In the genomic region with DNA sequence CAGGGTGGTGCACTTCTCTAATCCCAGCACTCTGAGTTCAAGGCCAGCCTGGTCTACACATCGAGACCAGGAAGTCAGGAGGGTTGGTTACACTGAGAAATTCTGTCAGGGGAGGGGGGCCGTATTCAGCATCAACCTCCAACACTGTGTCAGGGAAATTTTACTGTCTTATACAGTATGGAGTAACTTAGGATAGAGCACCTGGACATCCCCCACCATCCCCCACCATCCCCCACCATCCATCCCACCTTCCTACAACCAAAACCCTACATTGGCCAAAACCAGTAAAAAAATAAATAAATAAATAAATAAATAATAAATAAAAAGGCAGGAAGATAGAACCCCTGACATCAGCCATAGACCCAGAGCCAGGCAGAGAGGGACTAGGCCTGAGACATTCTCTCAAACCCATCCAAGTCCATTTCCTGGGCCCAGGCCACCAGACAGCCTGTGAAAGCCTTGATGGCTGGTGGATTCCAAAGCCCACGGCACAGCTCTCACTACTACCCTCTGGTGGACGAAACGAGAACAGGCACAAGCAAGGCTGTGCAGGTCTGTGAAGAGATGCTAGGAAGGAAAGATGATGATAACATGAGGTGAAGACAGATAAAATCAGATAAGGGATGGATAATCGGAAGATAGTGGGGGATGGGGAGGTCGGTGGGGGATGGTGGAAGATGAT, we compare ENCODE assay signal across 8 mouse cellular contexts. TPM values are rescaled to one million over a fixed set of nuclear protein-coding genes. Genes with fewer than 3 reads are reported as not detected.
A peak's percentile ranks its signal among the peaks of the same experiment; 100 is the strongest.
DNase-seq lines count a peak whose midpoint lies in the region; ATAC-seq and TF ChIP-seq lines count a peak whose summit lies in the region.

No protein-coding gene starts in this region.

- no peak overlapping the region for H3K27ac ChIP-seq in heart, embryonic 14.5 days (replicated peaks in 1 of 2; ENCODE audit: control insufficient read depth in 1 of 2, insufficient read depth in 1 of 2, low read depth in 2 of 2, low read length in 2 of 2)
- H3K27ac ChIP-seq in kidney, embryonic 16.5 days (ENCODE audit: low read length) = no peak overlapping the region
- H3K27ac ChIP-seq in liver, embryonic 14.5 days = no peak overlapping the region
- no peak overlapping the region for H3K27ac ChIP-seq in neural tube, embryonic 15.5 days (replicated peaks)

- H3K36me3 ChIP-seq in heart, embryonic 14.5 days (ENCODE audit: control insufficient read depth, insufficient read depth, low read length) = no peaks in the 10 kb centered on the region
- H3K36me3 ChIP-seq in kidney, embryonic 16.5 days (ENCODE audit: insufficient read depth, low read length) = no peaks in the 10 kb centered on the region
- H3K36me3 ChIP-seq in liver, embryonic 14.5 days (replicated peaks; ENCODE audit: control insufficient read depth, insufficient read depth, low read depth) = no peaks in the 10 kb centered on the region
- no peaks in the 10 kb centered on the region for H3K36me3 ChIP-seq in neural tube, embryonic 15.5 days

- no peaks in the 10 kb centered on the region for H3K4me1 ChIP-seq in heart, embryonic 14.5 days (ENCODE audit: control insufficient read depth in 2 of 2, insufficient read depth in 2 of 2, low read length in 2 of 2)
- no peaks in the 10 kb centered on the region for H3K4me1 ChIP-seq in kidney, embryonic 16.5 days (ENCODE audit: insufficient read depth, low read length)
- H3K4me1 ChIP-seq in liver, embryonic 14.5 days (replicated peaks; ENCODE audit: control insufficient read depth in 2 of 2, insufficient read depth in 2 of 2, low read length in 1 of 2) = no peaks in the 10 kb centered on the region
- peaks cover 3% of the 10 kb centered on the region; the same call in 1 of the 2 replicates for H3K4me1 ChIP-seq in neural tube, embryonic 15.5 days

- ATAC-seq in heart, embryonic 14.5 days (ENCODE audit: insufficient number of reproducible peaks, insufficient read depth, low FRiP score, low read depth) = peak; percentile 7; the same call in 1 of the 2 replicates
- peak; percentile 43 for ATAC-seq in kidney, embryonic 16.5 days (ENCODE audit: low FRiP score, low TSS enrichment)
- ATAC-seq in liver, embryonic 14.5 days (ENCODE audit: insufficient read depth) = no peak
- ATAC-seq in neural tube, embryonic 15.5 days (ENCODE audit: low FRiP score) = peak; percentile 67; the same call in 1 of the 2 replicates

- no peak overlapping the region for H3K9ac ChIP-seq in heart, embryonic 14.5 days (ENCODE audit: low read length)
- H3K9ac ChIP-seq in kidney, embryonic 16.5 days (replicated peaks; ENCODE audit: low read length) = no peak overlapping the region
- no peak overlapping the region for H3K9ac ChIP-seq in liver, embryonic 14.5 days (replicated peaks)
- H3K9ac ChIP-seq in neural tube, embryonic 15.5 days (replicated peaks) = no peak overlapping the region

- no peak for TF ChIP-seq EP300 in liver, embryonic 14.5 days (IDR thresholded peaks at IDR 0.05; ENCODE audit: low read depth)

- H3K4me2 ChIP-seq in heart, embryonic 14.5 days (ENCODE audit: low read length) = no peak overlapping the region
- no peak overlapping the region for H3K4me2 ChIP-seq in kidney, embryonic 16.5 days (replicated peaks; ENCODE audit: low read depth, low read length)
- H3K4me2 ChIP-seq in liver, embryonic 14.5 days (ENCODE audit: low read depth) = no peak overlapping the region
- no peak overlapping the region for H3K4me2 ChIP-seq in neural tube, embryonic 15.5 days

- H3K27me3 ChIP-seq in heart, embryonic 14.5 days (ENCODE audit: control insufficient read depth, insufficient read depth, low read length) = peaks cover 7% of the 10 kb centered on the region
- no peaks in the 10 kb centered on the region for H3K27me3 ChIP-seq in kidney, embryonic 16.5 days (ENCODE audit: insufficient read depth, low read length)
- H3K27me3 ChIP-seq in liver, embryonic 14.5 days (ENCODE audit: control insufficient read depth, insufficient read depth, low read length) = no peaks in the 10 kb centered on the region
- H3K27me3 ChIP-seq in neural tube, embryonic 15.5 days (replicated peaks) = peaks cover 9% of the 10 kb centered on the region

- no peak overlapping the region for H3K4me3 ChIP-seq in heart, embryonic 14.5 days (ENCODE audit: control insufficient read depth in 1 of 2, insufficient read depth in 1 of 2, low read depth in 1 of 2, low read length in 2 of 2)
- no peak overlapping the region for H3K4me3 ChIP-seq in kidney, embryonic 16.5 days (ENCODE audit: low read length)
- no peak overlapping the region for H3K4me3 ChIP-seq in liver, embryonic 14.5 days (ENCODE audit: insufficient read depth in 1 of 2, low read depth in 2 of 2, low read length in 2 of 2)
- no peak overlapping the region for H3K4me3 ChIP-seq in neural tube, embryonic 15.5 days (replicated peaks)

- no peaks in the 10 kb centered on the region for H3K9me3 ChIP-seq in heart, embryonic 14.5 days (ENCODE audit: control insufficient read depth, low read length)
- no peaks in the 10 kb centered on the region for H3K9me3 ChIP-seq in kidney, embryonic 16.5 days (ENCODE audit: low read length)
- no peaks in the 10 kb centered on the region for H3K9me3 ChIP-seq in liver, embryonic 14.5 days (ENCODE audit: control insufficient read depth, low read length)
- no peaks in the 10 kb centered on the region for H3K9me3 ChIP-seq in neural tube, embryonic 15.5 days (replicated peaks)

- peak; percentile 43 to 59 for DNase-seq in CD8-positive naive resting alpha-beta T cell, adult 2 months (ENCODE audit: low read depth in 2 of 2, low spot score in 2 of 2)
- DNase-seq in adrenal gland, adult 2 months = peak; percentile 61
- DNase-seq in embryo, embryonic 11 days = peak; percentile 83
- DNase-seq in liver, embryonic 14.5 days (ENCODE audit: low read depth in 3 of 3, low spot score in 3 of 3) = peak; percentile 31 to 43 (median 36)
- peak; percentile 68 for DNase-seq in thymus, postnatal 14 days

- WGBS in heart, embryonic 14.5 days = 32% methylated on average over 7 of the region's 7 CpGs
- 30% methylated on average over 7 of the region's 7 CpGs for WGBS in kidney, embryonic 16.5 days
- 18% methylated on average over 7 of the region's 7 CpGs for whole genome bisulfite sequencing in liver, embryonic 14.5 days (ENCODE audit: insufficient replicate concordance)
- 32% methylated on average over 7 of the region's 7 CpGs for WGBS in neural tube, embryonic 15.5 days

- peak; percentile 96 for TF ChIP-seq CTCF in liver, embryonic 14.5 days (IDR thresholded peaks at IDR 0.05; ENCODE audit: low read depth)

RNA-seq across cellular contexts. Expression of gene Odf3l2, which starts 3.7 kb away (rescaled TPM):
- not detected for total RNA-seq in adrenal gland, adult 2 months (2021)
- not detected in 2 replicates for polyA plus RNA-seq in adrenal gland, adult 2 months (2012; rRNA removed)
- not detected in 2 replicates for polyA plus RNA-seq in heart, embryonic 14.5 days (2014; fragmentation: Nextera tagmentation; extraction: Ambion mirVana)
- polyA plus RNA-seq in kidney, embryonic 16.5 days (2015; fragmentation: Nextera tagmentation; extraction: Ambion mirVana) = not detected in 2 replicates
- polyA plus RNA-seq in liver, embryonic 14.5 days (2012; rRNA removed) = not detected in 2 replicates
- polyA plus RNA-seq in liver, embryonic 14.5 days (2014; fragmentation: Nextera tagmentation; extraction: Ambion mirVana) = not detected in 2 replicates
- 0.14 and 0.17 TPM in 2 replicates for polyA plus RNA-seq in neural tube, embryonic 15.5 days (2015; fragmentation: Nextera tagmentation; extraction: Ambion mirVana)

RNA-seq across cellular contexts. Expression of gene Shc2, which starts 11.5 kb away (rescaled TPM):
- total RNA-seq in adrenal gland, adult 2 months (2021) = 1 to 10 TPM; 2.0 to 6.7 TPM
- 4.8 and 9.1 TPM in 2 replicates for polyA plus RNA-seq in adrenal gland, adult 2 months (2012; rRNA removed)
- polyA plus RNA-seq in heart, embryonic 14.5 days (2014; fragmentation: Nextera tagmentation; extraction: Ambion mirVana) = 1.5 and 1.6 TPM in 2 replicates
- 5.3 and 9.0 TPM in 2 replicates for polyA plus RNA-seq in kidney, embryonic 16.5 days (2015; fragmentation: Nextera tagmentation; extraction: Ambion mirVana)
- polyA plus RNA-seq in liver, embryonic 14.5 days (2012; rRNA removed) = 0.17 TPM in 2 replicates
- 0.05 TPM in 1 of 2 replicates, not detected in the other for polyA plus RNA-seq in liver, embryonic 14.5 days (2014; fragmentation: Nextera tagmentation; extraction: Ambion mirVana)
- polyA plus RNA-seq in neural tube, embryonic 15.5 days (2015; fragmentation: Nextera tagmentation; extraction: Ambion mirVana) = 24.7 and 28.9 TPM in 2 replicates

RNA-seq across cellular contexts. Expression of gene Madcam1, which starts 15.1 kb away (rescaled TPM):
- total RNA-seq in adrenal gland, adult 2 months (2021) = not detected
- polyA plus RNA-seq in adrenal gland, adult 2 months (2012; rRNA removed) = 0.46 TPM in 1 of 2 replicates, not detected in the other
- polyA plus RNA-seq in heart, embryonic 14.5 days (2014; fragmentation: Nextera tagmentation; extraction: Ambion mirVana) = 1.00 and 1.8 TPM in 2 replicates
- polyA plus RNA-seq in kidney, embryonic 16.5 days (2015; fragmentation: Nextera tagmentation; extraction: Ambion mirVana) = 2.3 and 2.5 TPM in 2 replicates
- 0.05 and 0.10 TPM in 2 replicates for polyA plus RNA-seq in liver, embryonic 14.5 days (2012; rRNA removed)
- polyA plus RNA-seq in liver, embryonic 14.5 days (2014; fragmentation: Nextera tagmentation; extraction: Ambion mirVana) = 0.20 and 0.45 TPM in 2 replicates
- 1.0 and 4.1 TPM in 2 replicates for polyA plus RNA-seq in neural tube, embryonic 15.5 days (2015; fragmentation: Nextera tagmentation; extraction: Ambion mirVana)

RNA-seq across cellular contexts. Expression of gene Tpgs1, which starts 20.0 kb away (rescaled TPM):
- 10 to 100 TPM; 29.5 to 40.7 TPM for total RNA-seq in adrenal gland, adult 2 months (2021)
- 147 and 149 TPM in 2 replicates for polyA plus RNA-seq in adrenal gland, adult 2 months (2012; rRNA removed)
- polyA plus RNA-seq in heart, embryonic 14.5 days (2014; fragmentation: Nextera tagmentation; extraction: Ambion mirVana) = 44.5 and 48.2 TPM in 2 replicates
- polyA plus RNA-seq in kidney, embryonic 16.5 days (2015; fragmentation: Nextera tagmentation; extraction: Ambion mirVana) = 84.2 and 87.0 TPM in 2 replicates
- polyA plus RNA-seq in liver, embryonic 14.5 days (2012; rRNA removed) = 14.3 and 18.7 TPM in 2 replicates
- 24.5 and 25.7 TPM in 2 replicates for polyA plus RNA-seq in liver, embryonic 14.5 days (2014; fragmentation: Nextera tagmentation; extraction: Ambion mirVana)
- polyA plus RNA-seq in neural tube, embryonic 15.5 days (2015; fragmentation: Nextera tagmentation; extraction: Ambion mirVana) = 109 and 115 TPM in 2 replicates

RNA-seq across cellular contexts. Expression of gene Cdc34, which starts 32.8 kb away (rescaled TPM):
- 100 to 1,000 TPM in 1 of 2 experiments, 10 to 100 TPM in 1; 87.7 to 122 TPM for total RNA-seq in adrenal gland, adult 2 months (2021)
- polyA plus RNA-seq in adrenal gland, adult 2 months (2012; rRNA removed) = 174 and 205 TPM in 2 replicates
- polyA plus RNA-seq in heart, embryonic 14.5 days (2014; fragmentation: Nextera tagmentation; extraction: Ambion mirVana) = 106 and 109 TPM in 2 replicates
- 81.2 and 92.3 TPM in 2 replicates for polyA plus RNA-seq in kidney, embryonic 16.5 days (2015; fragmentation: Nextera tagmentation; extraction: Ambion mirVana)
- polyA plus RNA-seq in liver, embryonic 14.5 days (2012; rRNA removed) = 106 and 127 TPM in 2 replicates
- 115 and 124 TPM in 2 replicates for polyA plus RNA-seq in liver, embryonic 14.5 days (2014; fragmentation: Nextera tagmentation; extraction: Ambion mirVana)
- 83.0 and 83.4 TPM in 2 replicates for polyA plus RNA-seq in neural tube, embryonic 15.5 days (2015; fragmentation: Nextera tagmentation; extraction: Ambion mirVana)
